Mouse (Mus musculus) myocyte (in vitro differentiated cells): ENCODE measurements at regions not wholly inside any gene's neighbourhood (a gene's known extent, or its start where the extent isn't known, plus 50 kb on each side); places are given as distances from the start of the nearest gene placed in this dataset.

ENCODE experiments used
- H3K27me3 ChIP-seq: one replicate; pipeline ENCODE4 v1.6.1; 2011; ENCODE audit not compliant: control insufficient read depth, insufficient read depth, insufficient read length
- H3K36me3 ChIP-seq: one replicate; pipeline ENCODE4 v1.6.1; 2011; ENCODE audit not compliant: control insufficient read depth, insufficient read depth
- H3K4me2 ChIP-seq: one replicate; pipeline ENCODE4 v1.6.1; 2011; ENCODE audit warnings: low read depth, control low read depth
- H3K4me3 ChIP-seq: one replicate; pipeline ENCODE4 v1.5.1; 2011; ENCODE audit warnings: mild to moderate bottlenecking, control low read depth, moderate library complexity
- H3K79me2 ChIP-seq: one replicate; pipeline ENCODE4 v1.6.1; 2011; ENCODE audit not compliant: control insufficient read depth, insufficient read depth
- H3ac ChIP-seq: one replicate; pipeline ENCODE4 v1.6.1; 2011; ENCODE audit not compliant: control insufficient read depth, insufficient read length
- CEBPB ChIP-seq: IDR thresholded peaks from 2 replicates; pipeline ENCODE4 v1.6.1; 2011; ENCODE audit warnings: mild to moderate bottlenecking, moderate library complexity; ENCODE audit not compliant: poor library complexity, insufficient read depth, severe bottlenecking
- E2F4 ChIP-seq: IDR thresholded peaks from one replicate; pipeline ENCODE4 v1.6.1; 2011; ENCODE audit warnings: mild to moderate bottlenecking, control low read depth, moderate library complexity; ENCODE audit not compliant: insufficient read depth
- MAX ChIP-seq: IDR thresholded peaks from one replicate; pipeline ENCODE4 v1.6.1; 2011; ENCODE audit warnings: low read depth, mild to moderate bottlenecking, control low read depth
- MYOD1 ChIP-seq, 3 experiments: IDR thresholded peaks; one replicate each; pipeline ENCODE4 v1.6.1; 2011; ENCODE audit warnings: control low read depth in 2 of 3, low read depth in 2 of 3, mild to moderate bottlenecking in 2 of 3, moderate library complexity in 1 of 3; ENCODE audit not compliant: insufficient read length in 2 of 3, control insufficient read depth in 1 of 3
- MYOG ChIP-seq, 3 experiments: IDR thresholded peaks; one replicate each; pipeline ENCODE4 v1.6.1; 2011; ENCODE audit warnings: control low read depth in 2 of 3, low read depth in 2 of 3, mild to moderate bottlenecking in 2 of 3; ENCODE audit not compliant: insufficient read length in 2 of 3, control insufficient read depth in 1 of 3, insufficient read depth in 1 of 3
- POLR2A ChIP-seq: IDR thresholded peaks from one replicate; pipeline ENCODE4 v1.6.1; 2011; ENCODE audit warnings: low read depth, mild to moderate bottlenecking, control low read depth, moderate library complexity; ENCODE audit not compliant: insufficient read length
- POLR2AphosphoS2 ChIP-seq: IDR thresholded peaks from one replicate; pipeline ENCODE4 v1.6.1; 2011; ENCODE audit warnings: low read depth, control low read depth; ENCODE audit not compliant: insufficient read length
- REST ChIP-seq: IDR thresholded peaks from one replicate; pipeline ENCODE4 v1.6.1; 2011; ENCODE audit warnings: mild to moderate bottlenecking, control low read depth, moderate library complexity; ENCODE audit not compliant: insufficient read depth, insufficient read length
- SRF ChIP-seq: IDR thresholded peaks from one replicate; pipeline ENCODE4 v1.6.1; 2011; ENCODE audit warnings: low read depth; ENCODE audit not compliant: control insufficient read depth, insufficient read length
- TCF12 ChIP-seq: IDR thresholded peaks from one replicate; pipeline ENCODE4 v1.6.1; 2011; ENCODE audit warnings: mild to moderate bottlenecking, control low read depth; ENCODE audit not compliant: poor library complexity, insufficient read depth, severe bottlenecking
- TCF3 ChIP-seq: IDR thresholded peaks from one replicate; pipeline ENCODE4 v1.6.1; 2011; ENCODE audit warnings: low read depth, control low read depth; ENCODE audit not compliant: insufficient read length
- USF1 ChIP-seq: IDR thresholded peaks from one replicate; pipeline ENCODE4 v1.6.1; 2011; ENCODE audit warnings: low read depth, mild to moderate bottlenecking, control low read depth, moderate library complexity

GRCm38 (mm10) chr1:185579824-185580223 lies 125.2 kb downstream of the Slc30a10 start:
- TF ChIP-seq TCF12, result no peak
- Histone ChIP-seq H3K36me3 (no peaks in the 10 kb centered on the region), H3K27me3 (no peaks in the 10 kb centered on the region), H3K4me2 (no peak overlapping the region), H3ac (no peak overlapping the region), H3K4me3 (no peak overlapping the region), H3K79me2 (no peaks in the 10 kb centered on the region)

GRCm38 (mm10) chr1:185585191-185585870 lies 130.7 kb downstream of the Slc30a10 start:
- no peaks in the 10 kb centered on the region for H3K27me3 ChIP-seq
- H3K36me3 ChIP-seq, result no peaks in the 10 kb centered on the region
- TF ChIP-seq MYOD1 (IDR thresholded peaks at IDR 0.05; ENCODE audit: control insufficient read depth in 1 of 3, insufficient read length in 2 of 3, low read depth in 2 of 3) (no peak), TCF3 (no peak), TCF12 (no peak), MYOG (IDR thresholded peaks at IDR 0.05; ENCODE audit: control insufficient read depth in 1 of 3, insufficient read depth in 1 of 3, insufficient read length in 2 of 3, low read depth in 2 of 3) (no peak), POLR2A (no peak), E2F4 (no peak), CEBPB (no peak), POLR2AphosphoS2 (no peak), USF1 (no peak), SRF (no peak), REST (no peak), MAX (no peak)
- H3K4me2 ChIP-seq, result no peak overlapping the region
- H3K79me2 ChIP-seq, result no peaks in the 10 kb centered on the region
- no peak overlapping the region for H3ac ChIP-seq
- no peak overlapping the region for H3K4me3 ChIP-seq

- no peaks in the 10 kb centered on the region for H3K36me3 ChIP-seq
- H3K79me2 ChIP-seq, result no peaks in the 10 kb centered on the region
- no peak overlapping the region for H3K4me3 ChIP-seq
- no peak overlapping the region for H3K4me2 ChIP-seq
- TF ChIP-seq MYOD1 (IDR thresholded peaks at IDR 0.05; ENCODE audit: control insufficient read depth in 1 of 3, insufficient read length in 2 of 3, low read depth in 2 of 3) (peak in 1 of 3 experiments; percentile 33), MYOG (IDR thresholded peaks at IDR 0.05; ENCODE audit: control insufficient read depth in 1 of 3, insufficient read depth in 1 of 3, insufficient read length in 2 of 3, low read depth in 2 of 3) (peak in 2 of 3 experiments; percentile 15 to 39), MAX (no peak)
- no peak overlapping the region for H3ac ChIP-seq
- H3K27me3 ChIP-seq, result no peaks in the 10 kb centered on the region
Measured at GRCm38 (mm10) chr1:185587671-185588347, 133.2 kb downstream of the Slc30a10 start.

DNA sequence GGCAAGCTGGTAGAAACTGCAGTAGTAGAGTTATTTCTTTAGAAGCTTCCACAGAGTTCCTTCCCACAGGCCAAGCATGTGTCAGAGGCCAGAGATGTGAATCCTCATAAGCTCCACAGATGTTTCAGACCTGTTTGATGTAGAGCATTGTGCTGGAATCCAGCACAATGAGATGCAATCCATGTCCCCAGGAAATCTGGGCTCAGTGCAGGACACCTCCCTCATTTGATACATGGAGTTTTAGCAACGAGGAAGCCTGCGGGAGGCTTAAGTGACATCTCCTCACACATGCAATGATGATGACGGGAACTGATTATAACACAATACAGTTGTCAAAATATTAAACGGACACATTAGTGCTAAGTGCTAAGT lies 133.7 kb downstream of the Slc30a10 start:
- H3K27me3 ChIP-seq, result no peaks in the 10 kb centered on the region
- TF ChIP-seq TCF12 (no peak), USF1 (no peak), REST (no peak), E2F4 (no peak), POLR2AphosphoS2 (no peak), MYOD1 (IDR thresholded peaks at IDR 0.05; ENCODE audit: control insufficient read depth in 1 of 3, insufficient read length in 2 of 3, low read depth in 2 of 3) (no peak), MYOG (IDR thresholded peaks at IDR 0.05; ENCODE audit: control insufficient read depth in 1 of 3, insufficient read depth in 1 of 3, insufficient read length in 2 of 3, low read depth in 2 of 3) (no peak), SRF (no peak)
- H3K4me2 ChIP-seq, result no peak overlapping the region
- no peaks in the 10 kb centered on the region for H3K79me2 ChIP-seq
- no peak overlapping the region for H3K4me3 ChIP-seq
- no peak overlapping the region for H3ac ChIP-seq
- no peaks in the 10 kb centered on the region for H3K36me3 ChIP-seq

DNA sequence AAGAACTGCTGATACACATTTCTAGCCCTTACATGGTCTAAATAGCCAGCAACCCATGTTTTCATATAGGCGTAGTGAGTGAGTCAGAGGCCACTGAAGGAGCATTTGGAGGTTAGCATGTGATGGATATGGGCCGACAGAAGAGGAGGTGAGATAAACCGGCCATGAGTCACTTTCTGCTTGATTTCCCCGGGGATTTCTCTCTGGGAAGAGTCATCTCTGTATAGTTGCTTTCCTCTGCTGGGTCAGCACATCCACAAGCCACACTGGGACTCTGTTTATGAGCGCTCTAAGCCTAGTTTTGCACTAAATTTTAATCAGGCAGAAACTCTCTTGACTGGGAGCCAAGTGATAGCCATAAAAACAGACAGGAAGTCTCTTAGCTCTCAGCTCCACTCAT lies 142.2 kb downstream of the Slc30a10 start:
- Histone ChIP-seq H3K4me2 (no peak overlapping the region), H3K79me2 (no peaks in the 10 kb centered on the region)
- TF ChIP-seq MAX, result no peak
- no peak for TF ChIP-seq POLR2A
- no peak for TF ChIP-seq MYOG (IDR thresholded peaks at IDR 0.05; ENCODE audit: control insufficient read depth in 1 of 3, insufficient read depth in 1 of 3, insufficient read length in 2 of 3, low read depth in 2 of 3)
- no peak for TF ChIP-seq POLR2AphosphoS2
- no peak for TF ChIP-seq E2F4
- no peak for TF ChIP-seq CEBPB
- TF ChIP-seq USF1, result no peak
- no peak for TF ChIP-seq REST
- no peak for TF ChIP-seq SRF
- no peak for TF ChIP-seq MYOD1 (IDR thresholded peaks at IDR 0.05; ENCODE audit: control insufficient read depth in 1 of 3, insufficient read length in 2 of 3, low read depth in 2 of 3)
- TF ChIP-seq TCF3, result no peak
- no peak for TF ChIP-seq TCF12

More for the DNA sequence above, 142.2 kb downstream of the Slc30a10 start:
- Histone ChIP-seq H3K4me3 (no peak overlapping the region), H3ac (no peak overlapping the region), H3K36me3 (no peaks in the 10 kb centered on the region), H3K27me3 (no peaks in the 10 kb centered on the region)
